Mouse (Mus musculus) brown adipose tissue, adult 24 weeks (tissue): ENCODE measurements at regions not wholly inside any gene's neighbourhood (a gene's known extent, or its start where the extent isn't known, plus 50 kb on each side); places are given as distances from the start of the nearest gene placed in this dataset.

Experiments used
- H3K27ac ChIP-seq: fragments of 200-500 bp; replicated peaks from 2 replicates; pipeline ENCODE4 v1.5.1; 2012; ENCODE audit warnings: low read depth, mild to moderate bottlenecking, low read length
- H3K4me1 ChIP-seq: fragments of 200-500 bp; 2 replicates; pipeline ENCODE4 v1.6.1; 2012; ENCODE audit warnings: low read length, mixed read lengths; ENCODE audit not compliant: control insufficient read depth, insufficient read depth, insufficient read length
- H3K4me3 ChIP-seq: fragments of 200-500 bp; 2 replicates; pipeline ENCODE4 v1.5.1; 2012; ENCODE audit warnings: low read depth, mild to moderate bottlenecking, low read length, moderate library complexity; ENCODE audit not compliant: insufficient read depth

GRCm38 (mm10) chr2:50668789-50669188 is 372.2 kb upstream of the Mmadhc start:
- peak overlapping the region; percentile 72 for H3K27ac ChIP-seq
- H3K4me3 ChIP-seq, result no peak overlapping the region
- H3K4me1 ChIP-seq, result no peaks in the 10 kb centered on the region

GRCm38 (mm10) chr2:50667180-50667579 is 370.6 kb upstream of the Mmadhc start:
- no peak overlapping the region for H3K27ac ChIP-seq

GRCm38 (mm10) chr2:50662504-50662903 is 365.9 kb upstream of the Mmadhc start:
- no peak overlapping the region for H3K27ac ChIP-seq
- H3K4me1 ChIP-seq, result no peaks in the 10 kb centered on the region
- H3K4me3 ChIP-seq, result no peak overlapping the region

More at GRCm38 (mm10) chr2:50667180-50667579, 370.6 kb upstream of the Mmadhc start:
- Histone ChIP-seq H3K4me3 (no peak overlapping the region), H3K4me1 (no peaks in the 10 kb centered on the region)

GRCm38 (mm10) chr2:50660000-50660399 is 363.4 kb upstream of the Mmadhc start:
- no peak overlapping the region for H3K4me3 ChIP-seq

GRCm38 (mm10) chr2:50657826-50658225 is 361.2 kb upstream of the Mmadhc start:
- Histone ChIP-seq H3K4me3 (no peak overlapping the region), H3K4me1 (no peaks in the 10 kb centered on the region), H3K27ac (no peak overlapping the region)

More at GRCm38 (mm10) chr2:50660000-50660399, 363.4 kb upstream of the Mmadhc start:
- H3K27ac ChIP-seq, result no peak overlapping the region
- no peaks in the 10 kb centered on the region for H3K4me1 ChIP-seq

GRCm38 (mm10) chr2:50656351-50656750 is 359.8 kb upstream of the Mmadhc start:
- no peak overlapping the region for H3K4me3 ChIP-seq
- no peak overlapping the region for H3K27ac ChIP-seq

GRCm38 (mm10) chr2:50654953-50655324 is 358.3 kb upstream of the Mmadhc start:
- Histone ChIP-seq H3K4me1 (no peaks in the 10 kb centered on the region), H3K27ac (no peak overlapping the region), H3K4me3 (no peak overlapping the region)

More at GRCm38 (mm10) chr2:50656351-50656750, 359.8 kb upstream of the Mmadhc start:
- no peaks in the 10 kb centered on the region for H3K4me1 ChIP-seq

- Histone ChIP-seq H3K27ac (no peak overlapping the region), H3K4me3 (no peak overlapping the region), H3K4me1 (no peaks in the 10 kb centered on the region)
Measured at GRCm38 (mm10) chr2:50654221-50654952, 357.8 kb upstream of the Mmadhc start.

GRCm38 (mm10) chr2:50653121-50653615 is 356.6 kb upstream of the Mmadhc start:
- Histone ChIP-seq H3K27ac (no peak overlapping the region), H3K4me1 (no peaks in the 10 kb centered on the region), H3K4me3 (no peak overlapping the region)

GRCm38 (mm10) chr2:50649656-50650055 is 353.1 kb upstream of the Mmadhc start:
- H3K4me1 ChIP-seq, result no peaks in the 10 kb centered on the region
- no peak overlapping the region for H3K27ac ChIP-seq
- H3K4me3 ChIP-seq, result no peak overlapping the region

- no peak overlapping the region for H3K4me3 ChIP-seq
- H3K4me1 ChIP-seq, result no peaks in the 10 kb centered on the region
- H3K27ac ChIP-seq, result no peak overlapping the region
Measured at GRCm38 (mm10) chr2:50643219-50643618, 346.6 kb upstream of the Mmadhc start.

GRCm38 (mm10) chr2:50642198-50642597 is 345.6 kb upstream of the Mmadhc start:
- no peak overlapping the region for H3K27ac ChIP-seq
- no peak overlapping the region for H3K4me3 ChIP-seq
- no peaks in the 10 kb centered on the region for H3K4me1 ChIP-seq

GRCm38 (mm10) chr2:50635896-50636295 is 339.3 kb upstream of the Mmadhc start:
- Histone ChIP-seq H3K27ac (no peak overlapping the region), H3K4me3 (no peak overlapping the region), H3K4me1 (no peaks in the 10 kb centered on the region; the same call in 1 of the 2 replicates)

- no peak overlapping the region for H3K4me3 ChIP-seq
- no peak overlapping the region for H3K27ac ChIP-seq
Measured at GRCm38 (mm10) chr2:50631786-50632185, 335.2 kb upstream of the Mmadhc start.

GRCm38 (mm10) chr2:50627501-50627900 is 330.9 kb upstream of the Mmadhc start:
- Histone ChIP-seq H3K4me1 (no peaks in the 10 kb centered on the region), H3K27ac (no peak overlapping the region), H3K4me3 (no peak overlapping the region)

More at GRCm38 (mm10) chr2:50631786-50632185, 335.2 kb upstream of the Mmadhc start:
- no peaks in the 10 kb centered on the region; the same call in 1 of the 2 replicates for H3K4me1 ChIP-seq

- no peaks in the 10 kb centered on the region for H3K4me1 ChIP-seq
- H3K27ac ChIP-seq, result no peak overlapping the region
- no peak overlapping the region for H3K4me3 ChIP-seq
Measured at GRCm38 (mm10) chr2:50625233-50625749, 328.7 kb upstream of the Mmadhc start.
